Mouse (Mus musculus): ENCODE results near the gene Asna1. TPM values are rescaled to one million over a fixed set of nuclear protein-coding genes. Genes with fewer than 3 reads are reported as not detected.

Asna1 gene
- total and polyA plus RNA-seq, 3 experiments = 109 to 127 (median 119) TPM

DNA sequence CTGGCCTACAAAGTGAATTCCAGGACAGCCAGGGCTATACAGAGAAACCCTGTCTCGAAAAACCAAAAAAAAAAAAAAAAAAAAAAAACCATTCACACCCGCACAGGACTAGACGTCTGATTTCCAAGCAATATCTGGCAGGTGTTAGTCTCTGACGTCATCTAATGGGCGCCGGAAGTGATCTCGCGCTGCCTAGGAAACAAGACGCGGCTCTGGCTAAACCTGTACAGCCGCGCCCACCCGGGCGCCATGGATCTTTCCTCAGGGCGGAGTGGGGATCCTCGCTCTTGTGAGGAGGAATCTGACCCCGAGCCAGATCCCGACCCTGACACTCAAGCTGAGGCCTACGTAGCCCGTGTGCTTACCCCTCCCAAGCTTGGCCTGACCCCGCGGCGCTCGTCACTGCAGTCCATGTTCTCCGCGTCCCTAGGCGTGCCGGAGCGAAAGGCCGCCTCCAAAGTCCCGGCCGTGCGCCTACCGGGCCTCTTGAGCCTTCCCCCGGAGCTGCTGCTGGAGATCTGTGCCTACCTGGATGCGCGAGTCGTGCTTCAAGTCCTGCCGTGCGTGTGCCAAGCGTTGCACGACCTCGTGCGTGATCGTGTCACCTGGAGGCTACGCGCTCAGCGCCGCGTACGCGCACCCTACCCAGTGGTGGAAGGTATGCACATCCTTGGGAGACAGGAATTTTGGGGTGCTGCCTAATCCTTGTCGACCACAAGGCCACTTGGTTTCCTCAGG, 35.0 kb upstream of the Asna1 start, which contains the start of gene Fbxw9:
Gene Fbxw9, plus strand, starts transcription at position 177 of the 738 bp plus-strand sequence.
- Histone ChIP-seq H3K4me3 (replicated peaks in 1 of 3; ENCODE audit: low read depth in 2 of 3, low read length in 2 of 3, poor library complexity in 1 of 3) (peak within 1 kb of the TSS; percentile 85 to 100 (median 93)), H3K4me2 (ENCODE audit: insufficient read depth, low read depth, poor library complexity, severe bottlenecking) (peak within 1 kb of the TSS; percentile 86), H3K9me3 (replicated peaks; ENCODE audit: low read length) (no peaks in the 10 kb centered on the region), H3K36me3 (replicated peaks in 1 of 2; ENCODE audit: control insufficient read depth in 1 of 2, insufficient read depth in 1 of 2, low read length in 1 of 2) (peaks cover 29 to 56% of the 10 kb centered on the region in 2 experiments), H3K79me2 (replicated peaks; ENCODE audit: control insufficient read depth, extremely low read depth, insufficient read depth, poor library complexity, severe bottlenecking) (no peaks in the 10 kb centered on the region), H3K4me1 (ENCODE audit: control insufficient read depth in 1 of 2, insufficient read depth in 2 of 2) (peaks cover 5 to 18% of the 10 kb centered on the region in 2 experiments), H3K27me3 (replicated peaks) (no peaks in the 10 kb centered on the region), H3K9ac (ENCODE audit: insufficient read depth, low read depth) (peak within 1 kb of the TSS; percentile 83), H3K27ac (ENCODE audit: insufficient read depth, low read depth) (no peak within 1 kb of the TSS)
- TF ChIP-seq NRF1 (IDR thresholded peaks at IDR 0.05; ENCODE audit: low read depth, low read length) (no peak), ZMIZ1 (IDR thresholded peaks at IDR 0.05; ENCODE audit: low read depth, low read length) (no peak), HCFC1 (IDR thresholded peaks at IDR 0.05; ENCODE audit: low read depth, low read length) (peak; percentile 81), ELF1 (IDR thresholded peaks at IDR 0.05; ENCODE audit: low read depth, low read length) (peak; percentile 84), USF2 (conservative IDR thresholded peaks at IDR 0.05; ENCODE audit: low read depth, low read length) (no peak), MAX (IDR thresholded peaks at IDR 0.05; ENCODE audit: low read length) (no peak), EP300 (IDR thresholded peaks at IDR 0.05; ENCODE audit: low read length) (no peak), IRF4 (IDR thresholded peaks at IDR 0.05; ENCODE audit: low read depth, low read length) (peak; percentile 40; the same call in 1 of the 2 replicates), TCF12 (IDR thresholded peaks at IDR 0.05; ENCODE audit: low read depth, low read length) (0 out of 2 replicates have a peak, but pooled peaks have one; percentile 17), POLR2AphosphoS2 (IDR thresholded peaks at IDR 0.05; ENCODE audit: low read depth, low read length) (peak; percentile 78; the same call in 1 of the 2 replicates), RCOR1 (conservative IDR thresholded peaks at IDR 0.05; ENCODE audit: low read depth, low read length) (no peak), JUND (conservative IDR thresholded peaks at IDR 0.05; ENCODE audit: low read depth, low read length) (0 out of 2 replicates have a peak, but pooled peaks have one; percentile 29), PAX5 (IDR thresholded peaks at IDR 0.05; ENCODE audit: low read length) (no peak), ZKSCAN1 (IDR thresholded peaks at IDR 0.05; ENCODE audit: borderline replicate concordance, low read depth, low read length) (no peak), SIN3A (IDR thresholded peaks at IDR 0.05; ENCODE audit: low read length) (peak; percentile 100), SMC3 (IDR thresholded peaks at IDR 0.05; ENCODE audit: low read depth, low read length) (no peak), KAT2A (IDR thresholded peaks at IDR 0.05; ENCODE audit: insufficient replicate concordance, low read length) (0 out of 2 replicates have a peak, but pooled peaks have one; percentile 40), MAFK (IDR thresholded peaks at IDR 0.05; ENCODE audit: insufficient replicate concordance, low read length) (no peak), JUN (IDR thresholded peaks at IDR 0.05; ENCODE audit: insufficient read depth, low read depth, low read length) (0 out of 2 replicates have a peak, but pooled peaks have one; percentile 15), ZNF384 (IDR thresholded peaks at IDR 0.05; ENCODE audit: low read depth, low read length) (peak; percentile 85), BHLHE40 (IDR thresholded peaks at IDR 0.05; ENCODE audit: low read depth, low read length) (peak; percentile 24; the same call in 1 of the 2 replicates), POLR2A (IDR thresholded peaks at IDR 0.05; ENCODE audit: low read depth, low read length) (peak; percentile 53; the same call in 1 of the 2 replicates), MXI1 (IDR thresholded peaks at IDR 0.05; ENCODE audit: low read depth, low read length) (peak; percentile 95), USF1 (IDR thresholded peaks at IDR 0.05; ENCODE audit: low read depth, low read length) (no peak)
- dilution Hi-C loops (cut with MboI; ENCODE audit: extremely low pct_ligation_motif_present, extremely low pct_unique_long_range_greater_than_20kb, low sequenced_read_pairs) = no loop called here
- DNase-seq (ENCODE audit: extremely low read depth) = peak; percentile 94
- in situ Hi-C loops (cut with MboI; ENCODE audit: low pct_ligation_motif_present, low pct_unique_long_range_greater_than_20kb, low sequenced_read_pairs) = no loop called here
